Mouse (Mus musculus) left cerebral cortex, adult 9 months (tissue): Measurements from ENCODE around the gene Dusp14.

ENCODE experiments used
- DNase-seq, 2 experiments: peaks; one replicate each; pipeline ENCODE4 v3.0.0; 2022; ENCODE audit warnings: low spot score in 2 of 2

Dusp14 gene

GRCm38 (mm10) chr11:84066927-84067645 is 2.0 kb downstream of the Dusp14 start:
- peak; percentile 75 to 83 for DNase-seq

- DNase-seq, result peak in 1 of 2 experiments; percentile 54
Observed at GRCm38 (mm10) chr11:84066071-84066481, 3.0 kb downstream of the Dusp14 start.

- no peak for DNase-seq
Observed at GRCm38 (mm10) chr11:84063631-84064209, 5.3 kb downstream of the Dusp14 start.

GRCm38 (mm10) chr11:84062805-84063204 is 6.3 kb downstream of the Dusp14 start:
- DNase-seq, result no peak

GRCm38 (mm10) chr11:84061881-84062280 is 7.2 kb downstream of the Dusp14 start:
- no peak for DNase-seq

GRCm38 (mm10) chr11:84060635-84061034 is 8.4 kb downstream of the Dusp14 start:
- DNase-seq, result no peak

GRCm38 (mm10) chr11:84059784-84060183 is 9.3 kb downstream of the Dusp14 start:
- DNase-seq, result no peak

- DNase-seq, result no peak
Observed at GRCm38 (mm10) chr11:84057418-84057817, 11.6 kb downstream of the Dusp14 start.

- no peak for DNase-seq
Observed at GRCm38 (mm10) chr11:84053524-84054163, 15.4 kb downstream of the Dusp14 start.

- DNase-seq, result no peak
Observed at GRCm38 (mm10) chr11:84053055-84053454, 16.0 kb downstream of the Dusp14 start.

GRCm38 (mm10) chr11:84048411-84048810 is 20.6 kb downstream of the Dusp14 start:
- DNase-seq, result peak in 1 of 2 experiments; percentile 32

- DNase-seq, result no peak
Observed at GRCm38 (mm10) chr11:84047270-84047669, 21.8 kb downstream of the Dusp14 start.

- no peak for DNase-seq
Observed at GRCm38 (mm10) chr11:84044988-84045387, 24.1 kb downstream of the Dusp14 start.

- DNase-seq, result peak; percentile 66 to 79
Observed at GRCm38 (mm10) chr11:84042808-84043762, 26.0 kb downstream of the Dusp14 start.

- DNase-seq, result no peak
Observed at GRCm38 (mm10) chr11:84040621-84041020, 28.4 kb downstream of the Dusp14 start.

GRCm38 (mm10) chr11:84033671-84034070 is 35.4 kb downstream of the Dusp14 start:
- no peak for DNase-seq

- DNase-seq, result no peak
Observed at GRCm38 (mm10) chr11:84032559-84032958, 36.5 kb downstream of the Dusp14 start.

- DNase-seq, result peak in 1 of 2 experiments; percentile 74
Observed at GRCm38 (mm10) chr11:84031971-84032370, 37.1 kb downstream of the Dusp14 start.

GRCm38 (mm10) chr11:84028271-84029028 is 40.6 kb downstream of the Dusp14 start:
- no peak for DNase-seq

- DNase-seq, result no peak
Observed at GRCm38 (mm10) chr11:84027231-84027630, 41.8 kb downstream of the Dusp14 start.
